Mouse (Mus musculus) liver, embryonic 14.5 days (tissue): Measurements from ENCODE around the gene Auts2. TPM values are rescaled to one million over a fixed set of nuclear protein-coding genes. Genes with fewer than 3 reads are reported as not detected.

Experiments
- ATAC-seq: fragments of 200-750 bp; cut with Nextera tagmentation; 2 replicates; pipeline ENCODE4 v1.8.0; 2017; ENCODE audit warnings: moderate number of reproducible peaks, mild to moderate bottlenecking, moderate library complexity; ENCODE audit not compliant: insufficient read depth
- DNase-seq, 3 experiments: peaks; one replicate each; pipeline ENCODE4 v3.0.0-alpha.2; 2012 to 2013; ENCODE audit warnings: low read depth in 3 of 3, low spot score in 3 of 3
- H3K27ac ChIP-seq: fragments of 300-500 bp; sonication (generic); 2 replicates; pipeline ENCODE4 v1.5.1; 2014; ENCODE audit warnings: moderate library complexity, mild to moderate bottlenecking, control low read depth, inconsistent platforms
- H3K27me3 ChIP-seq: fragments of 300-500 bp; sonication (generic); 2 replicates; pipeline ENCODE4 v1.6.1; 2014; ENCODE audit warnings: mild to moderate bottlenecking, low read length, moderate library complexity; ENCODE audit not compliant: control insufficient read depth, insufficient read depth
- H3K36me3 ChIP-seq: fragments of 300-500 bp; sonication (generic); replicated peaks from 2 replicates; pipeline ENCODE4 v1.6.1; 2014; ENCODE audit warnings: low read depth; ENCODE audit not compliant: control insufficient read depth, insufficient read depth
- H3K4me1 ChIP-seq, 2 experiments: fragments of 200-500 bp in 1 of 2; fragments of 300-500 bp in 1 of 2; sonication (generic) in 1 of 2; replicated peaks; 2 replicates each; pipeline ENCODE4 v1.6.1; 2012 to 2014; ENCODE audit warnings: antibody characterized with exemption in 1 of 2, inconsistent platforms in 1 of 2, low read length in 1 of 2; ENCODE audit not compliant: control insufficient read depth in 2 of 2, insufficient read depth in 2 of 2
- H3K4me2 ChIP-seq: fragments of 300-500 bp; sonication (generic); 2 replicates; pipeline ENCODE4 v1.6.1; 2014; ENCODE audit warnings: low read depth, mild to moderate bottlenecking, control low read depth, moderate library complexity
- H3K4me3 ChIP-seq, 2 experiments: fragments of 200-500 bp in 1 of 2; fragments of 300-500 bp in 1 of 2; sonication (generic) in 1 of 2; 2 replicates each; pipeline ENCODE4 v1.5.1; 2012 to 2014; ENCODE audit warnings: low read depth in 2 of 2, low read length in 2 of 2, mild to moderate bottlenecking in 2 of 2, control low read depth in 1 of 2, inconsistent platforms in 1 of 2, moderate library complexity in 1 of 2; ENCODE audit not compliant: insufficient read depth in 1 of 2
- H3K9ac ChIP-seq: fragments of 300-500 bp; sonication (generic); replicated peaks from 2 replicates; pipeline ENCODE4 v1.6.1; 2014; ENCODE audit warnings: mild to moderate bottlenecking, control low read depth, moderate library complexity
- H3K9me3 ChIP-seq: fragments of 300-500 bp; sonication (generic); 2 replicates; pipeline ENCODE4 v1.6.1; 2016; ENCODE audit warnings: low read length, mixed read lengths; ENCODE audit not compliant: control insufficient read depth
- CTCF ChIP-seq: IDR thresholded peaks from 2 replicates; pipeline ENCODE4 v1.5.1; 2016; ENCODE audit warnings: antibody characterized with exemption, low read depth, control low read depth
- EP300 ChIP-seq: IDR thresholded peaks from 2 replicates; pipeline ENCODE4 v1.6.1; 2016; ENCODE audit warnings: antibody characterized with exemption, low read depth
- WGBS: fragments of 180-500 bp; shearing (Covaris S2); extraction: QIAGEN DNeasy Blood & Tissue Kit; methylation state at CpG from one replicate; pipeline ENCODE4 v1.1.7; 2014; ENCODE audit not compliant: insufficient replicate concordance; 5-methylcytosine and 5-hydroxymethylcytosine counted together
- polyA plus RNA-seq, 2 experiments: library from polyadenylated mRNA; depleted of rRNA in 1 of 2; stranded (reverse) in 1 of 2; unstranded in 1 of 2; fragments of >200 nt; fragmentation: Nextera tagmentation in 1 of 2; extraction: Ambion mirVana in 1 of 2; gene quantifications; 2 replicates each; pipeline versions ENCODE4 v1.2.1 to v1.2.3; 2012 to 2014

Gene Auts2
- polyA plus RNA-seq, 2 experiments = 0.77 to 1.6 TPM

GRCm38 (mm10) chr5:131857976-131858375 is 685.2 kb downstream of the Auts2 start:
- Histone ChIP-seq H3K36me3 (no peaks in the 10 kb centered on the region), H3K4me3 (no peak overlapping the region), H3K27me3 (no peaks in the 10 kb centered on the region), H3K4me1 (no peaks in the 10 kb centered on the region), H3K27ac (no peak overlapping the region), H3K9me3 (no peaks in the 10 kb centered on the region), H3K4me2 (no peak overlapping the region), H3K9ac (no peak overlapping the region)
- 64% methylated on average over 5 of the region's 5 CpGs for whole genome bisulfite sequencing
- ATAC-seq (no peak), DNase-seq (no peak)
- TF ChIP-seq EP300 = no peak
- TF ChIP-seq CTCF = no peak

DNA sequence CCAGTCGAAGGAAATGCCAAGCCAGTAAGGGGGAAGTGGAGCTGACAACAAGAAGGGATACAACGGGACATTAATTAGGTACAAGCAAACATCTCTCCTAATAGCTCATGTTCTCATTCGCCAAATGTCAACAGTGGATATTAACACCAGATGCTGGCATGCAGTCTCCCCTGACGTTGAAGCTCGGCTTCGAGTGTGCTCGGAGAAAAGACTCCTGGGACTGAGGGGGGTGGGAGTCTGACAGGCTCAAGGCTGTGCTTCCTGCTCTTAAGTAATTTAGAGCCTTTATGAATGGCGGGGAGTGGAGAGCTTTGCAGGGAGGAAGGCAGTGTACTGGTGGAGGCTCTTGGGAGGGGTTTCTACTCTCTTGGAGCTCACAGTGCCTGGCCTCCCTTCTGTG is 687.8 kb downstream of the Auts2 start:
- TF ChIP-seq CTCF = no peak
- TF ChIP-seq EP300 = no peak
- Histone ChIP-seq H3K27me3 (no peaks in the 10 kb centered on the region), H3K4me1 (no peaks in the 10 kb centered on the region; a peak in 1 of 4 replicates), H3K4me2 (no peak overlapping the region), H3K27ac (no peak overlapping the region), H3K4me3 (no peak overlapping the region), H3K36me3 (no peaks in the 10 kb centered on the region), H3K9me3 (no peaks in the 10 kb centered on the region), H3K9ac (no peak overlapping the region)
- ATAC-seq = no peak
- 27% methylated on average over 8 of the region's 8 CpGs for WGBS
- DNase-seq = no peak

DNA sequence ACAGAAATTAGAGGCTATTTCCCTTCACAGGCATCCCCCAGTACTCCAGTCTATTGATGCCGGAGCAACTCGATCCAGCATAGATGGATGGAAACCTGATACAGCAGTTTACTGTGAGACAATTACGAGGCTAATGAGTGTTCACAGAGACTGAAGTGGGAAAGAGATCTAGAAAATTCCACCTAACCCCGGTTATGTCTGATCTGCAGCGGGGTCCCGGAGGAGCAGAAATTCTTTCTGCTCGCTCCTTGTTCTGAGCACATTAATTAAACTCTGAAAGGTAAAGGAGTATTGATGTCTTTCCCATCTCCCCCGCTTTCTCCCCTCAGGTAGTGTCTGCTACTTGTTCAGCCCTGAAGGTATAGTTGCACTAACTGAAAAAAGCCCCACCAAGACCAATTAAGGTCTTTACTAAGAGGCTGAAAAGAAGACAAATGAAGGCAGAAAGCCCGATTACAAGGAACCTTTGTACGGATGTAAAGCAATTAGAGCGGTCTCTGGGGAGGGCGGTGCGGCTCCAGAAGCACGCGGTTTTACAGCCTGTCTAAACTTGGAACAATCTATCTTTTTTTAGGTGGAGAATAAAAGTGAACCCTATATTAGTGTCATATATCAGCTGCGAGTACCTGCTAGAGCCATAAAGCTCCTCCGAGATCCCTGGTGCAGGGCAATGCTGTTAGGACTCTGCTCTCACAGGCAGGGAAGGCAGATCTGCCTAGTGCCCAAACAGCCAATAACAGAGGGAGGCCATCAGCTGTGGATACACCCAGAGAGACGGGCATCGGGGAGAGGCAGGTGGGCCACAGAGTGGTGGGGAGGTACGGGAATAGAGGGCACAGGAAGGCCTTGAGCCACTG is 691.3 kb downstream of the Auts2 start:
- no peak overlapping the region for H3K4me2 ChIP-seq

GRCm38 (mm10) chr5:131850632-131851335 is 692.4 kb downstream of the Auts2 start:
- Histone ChIP-seq H3K4me1 (no peaks in the 10 kb centered on the region; a peak in 1 of 4 replicates), H3K9ac (no peak overlapping the region), H3K36me3 (no peaks in the 10 kb centered on the region), H3K4me3 (no peak overlapping the region), H3K27me3 (no peaks in the 10 kb centered on the region), H3K27ac (no peak overlapping the region), H3K4me2 (no peak overlapping the region), H3K9me3 (no peaks in the 10 kb centered on the region)
- ATAC-seq (no peak), DNase-seq (no peak)
- no peak for TF ChIP-seq EP300
- no peak for TF ChIP-seq CTCF
- WGBS = 57% methylated on average over 8 of the region's 8 CpGs

More for the DNA sequence above, 691.3 kb downstream of the Auts2 start:
- ATAC-seq (no peak), DNase-seq (no peak)
- Histone ChIP-seq H3K4me1 (no peaks in the 10 kb centered on the region; a peak in 1 of 4 replicates), H3K27ac (no peak overlapping the region), H3K9me3 (no peaks in the 10 kb centered on the region), H3K27me3 (no peaks in the 10 kb centered on the region), H3K4me3 (no peak overlapping the region), H3K9ac (no peak overlapping the region), H3K36me3 (no peaks in the 10 kb centered on the region)
- 78% methylated on average over 20 of the region's 20 CpGs for WGBS
- no peak for TF ChIP-seq EP300
- TF ChIP-seq CTCF = no peak

DNA sequence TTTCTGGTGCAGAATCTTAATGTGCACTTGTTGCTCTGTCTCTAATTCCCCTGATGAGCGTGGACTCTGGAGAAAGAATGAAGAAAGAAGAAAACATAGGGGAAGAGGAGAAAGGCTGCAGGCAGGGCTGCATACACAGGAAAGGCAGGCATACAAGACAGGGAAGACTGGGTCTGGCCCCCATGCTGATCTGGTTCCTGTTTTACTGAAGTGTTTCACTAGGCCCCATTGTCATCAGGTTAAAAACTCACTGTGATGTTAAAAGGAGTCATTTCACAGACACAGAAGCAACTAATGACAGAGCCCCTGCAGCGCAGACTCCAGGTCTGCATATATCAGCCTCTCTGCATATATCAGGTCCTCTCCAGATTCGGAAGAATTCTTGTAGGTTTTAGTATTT is 693.5 kb downstream of the Auts2 start:
- 63% methylated on average over 3 of the region's 3 CpGs for WGBS

More for the DNA sequence above, 693.5 kb downstream of the Auts2 start:
- Histone ChIP-seq H3K36me3 (no peaks in the 10 kb centered on the region), H3K4me2 (no peak overlapping the region), H3K4me1 (no peaks in the 10 kb centered on the region; a peak in 1 of 4 replicates), H3K9ac (no peak overlapping the region), H3K9me3 (no peaks in the 10 kb centered on the region), H3K27me3 (no peaks in the 10 kb centered on the region), H3K27ac (no peak overlapping the region), H3K4me3 (no peak overlapping the region)
- ATAC-seq (no peak), DNase-seq (no peak)
- no peak for TF ChIP-seq CTCF
